Mouse (Mus musculus): ENCODE results near the gene Olfr150.
"Not testable (repeated sequence)": the region's sequence is repeated elsewhere in the genome, so short reads cannot be mapped to it uniquely, and the experiment has no call there.

The Olfr150 gene

DNA sequence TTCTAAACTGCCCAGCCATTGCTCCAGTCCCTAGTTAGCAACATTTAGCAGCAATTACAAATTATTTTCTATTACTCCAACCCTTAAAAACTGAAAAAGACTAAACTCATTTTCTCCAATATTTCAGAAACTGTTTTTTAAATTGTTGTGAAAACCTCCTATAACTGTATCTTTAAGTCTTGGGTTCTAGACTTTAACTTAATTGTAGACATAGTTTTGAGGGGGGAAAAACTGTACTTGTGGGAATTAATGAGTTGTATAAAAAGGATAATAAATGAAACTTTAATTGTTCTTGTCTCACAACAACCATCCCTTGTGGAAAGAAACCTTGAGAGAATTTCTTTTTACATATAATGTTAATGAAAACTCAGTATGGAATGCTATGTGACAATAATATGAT, at the start of gene Olfr150:
Gene Olfr150 (plus strand): TSS at position 301 of the 400 bp plus-strand sequence.
- no peak for DNase-seq

- not testable (repeated sequence) for DNase-seq
These were observed 29.7 kb upstream of the Olfr150 start for GRCm38 (mm10) chr9:39701123-39701522.

DNA sequence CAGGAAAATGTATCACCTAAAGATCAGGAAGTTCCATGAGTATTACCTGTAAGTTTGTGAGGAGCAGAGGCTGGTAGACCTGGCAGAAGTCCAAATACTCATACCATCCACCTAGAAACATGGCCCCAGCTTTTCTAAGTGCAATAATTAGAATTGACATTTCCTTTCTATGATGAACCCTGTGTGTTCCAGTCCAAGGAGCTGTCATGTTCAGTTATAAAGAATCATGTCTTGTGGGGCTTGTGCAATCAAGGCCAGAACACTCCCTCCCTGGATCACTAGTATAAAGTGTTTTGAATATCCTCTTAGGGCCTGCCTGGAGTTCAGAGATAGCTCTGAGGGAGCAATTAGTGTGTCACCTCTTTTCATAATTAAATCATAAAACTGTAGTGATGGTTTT, 23.8 kb upstream of the Olfr150 start, which contains the start of gene Olfr149:
Gene Olfr149 (minus strand): TSS at position 101 of the 400 bp plus-strand sequence.
- DNase-seq, result no peak

DNA sequence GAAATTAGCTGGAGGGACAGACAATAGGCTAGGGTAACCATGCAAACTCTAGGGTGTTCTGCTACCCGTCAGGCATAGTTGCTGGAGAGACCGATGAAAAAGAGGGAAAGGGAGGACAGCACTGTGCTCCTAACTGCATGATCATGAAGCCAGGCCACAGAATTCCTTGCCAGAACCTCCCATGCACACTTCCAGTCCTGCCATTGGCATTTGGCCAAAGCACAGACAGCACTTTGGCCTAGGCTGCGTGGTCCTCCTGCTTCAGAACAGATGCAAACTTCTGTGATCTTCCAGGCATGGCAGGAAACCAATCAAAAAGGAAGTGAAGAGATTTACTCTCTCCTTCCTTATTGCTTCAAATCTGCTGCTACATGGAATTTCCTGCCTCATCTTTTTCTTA, 21.8 kb upstream of the Olfr150 start:
- no peak for DNase-seq

DNA sequence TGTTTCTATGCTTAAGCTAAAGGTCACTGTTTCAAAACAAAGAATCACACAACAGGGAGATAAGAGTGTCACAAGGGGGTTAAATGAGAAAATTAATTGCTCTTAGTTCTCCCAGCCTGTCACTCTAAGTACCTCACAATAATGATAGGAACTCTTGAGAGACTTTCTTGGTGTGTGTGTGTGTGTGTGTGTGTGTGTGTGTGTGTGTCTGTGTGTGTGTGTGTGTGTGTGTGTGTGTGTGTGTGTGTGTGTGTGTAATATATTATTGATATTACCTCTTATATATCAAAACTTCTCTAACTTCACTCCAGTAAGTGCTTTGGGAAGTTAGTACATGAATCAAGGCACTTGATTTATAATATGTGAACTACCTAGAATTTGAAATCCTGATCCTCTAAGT, 19.7 kb upstream of the Olfr150 start, which contains the start of gene Olfr965:
Gene Olfr965 (plus strand): TSS at position 301 of the 400 bp plus-strand sequence.
- no peak for DNase-seq

DNA sequence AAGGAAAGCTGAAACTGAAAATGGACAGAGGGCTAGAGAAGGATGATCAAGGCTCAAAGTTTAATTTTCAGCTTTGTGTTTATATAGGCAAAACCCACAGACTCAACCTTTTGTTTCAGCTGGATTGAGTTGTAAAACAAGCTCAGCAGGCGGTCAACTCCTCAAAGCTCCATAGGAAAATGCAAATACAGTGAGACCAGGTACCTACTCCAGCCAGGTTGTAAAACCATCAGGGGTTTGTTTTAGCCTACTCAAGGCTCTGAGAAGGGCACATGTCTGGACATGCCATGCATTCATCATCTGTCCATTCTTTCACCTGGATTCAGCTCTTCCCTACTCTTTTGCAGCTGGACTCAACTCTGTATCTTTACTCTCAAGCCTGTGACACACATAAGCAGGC, 10.0 kb downstream of the Olfr150 start:
- DNase-seq, result no peak

DNA sequence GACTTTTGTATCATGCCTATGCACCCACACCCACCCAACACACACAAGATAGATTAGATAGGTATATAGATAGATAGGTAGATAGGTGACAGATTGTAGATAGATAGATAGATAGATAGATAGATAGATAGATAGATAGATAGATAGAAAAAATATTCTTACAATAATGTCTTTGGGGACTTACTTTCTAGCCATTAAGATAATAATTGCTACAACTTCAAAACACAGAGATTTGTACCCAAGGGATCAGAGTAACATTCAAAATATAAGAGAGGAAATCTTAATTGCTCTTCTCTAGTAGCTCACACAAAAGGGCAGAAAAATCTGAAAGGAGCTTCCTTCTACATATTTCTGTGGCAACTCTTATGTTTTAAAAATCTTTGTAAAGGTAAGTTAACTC, 15.2 kb downstream of the Olfr150 start, which contains the start of gene Olfr967:
Gene Olfr967 (plus strand): TSS at position 301 of the 400 bp plus-strand sequence.
- DNase-seq, result no peak

DNA sequence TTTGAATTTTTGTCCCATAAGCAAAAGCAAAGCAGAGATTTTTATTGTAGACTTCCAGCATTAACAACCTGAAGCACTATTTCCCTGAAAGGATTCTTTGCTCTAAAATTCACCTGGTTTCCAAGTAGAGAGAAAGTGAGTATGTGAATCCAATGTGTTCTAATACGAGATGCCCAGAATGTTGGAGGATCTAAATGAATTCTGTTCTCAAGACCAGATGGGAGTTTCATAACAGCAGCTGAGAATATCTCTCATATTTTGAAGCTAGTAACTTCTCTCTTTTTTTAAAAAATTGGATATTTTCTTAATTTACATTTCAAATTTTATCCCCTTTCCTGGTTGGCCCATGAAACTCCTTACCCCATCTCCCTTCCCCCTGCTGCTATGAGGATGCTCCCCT, 15.7 kb downstream of the Olfr150 start:
- no peak for DNase-seq

DNA sequence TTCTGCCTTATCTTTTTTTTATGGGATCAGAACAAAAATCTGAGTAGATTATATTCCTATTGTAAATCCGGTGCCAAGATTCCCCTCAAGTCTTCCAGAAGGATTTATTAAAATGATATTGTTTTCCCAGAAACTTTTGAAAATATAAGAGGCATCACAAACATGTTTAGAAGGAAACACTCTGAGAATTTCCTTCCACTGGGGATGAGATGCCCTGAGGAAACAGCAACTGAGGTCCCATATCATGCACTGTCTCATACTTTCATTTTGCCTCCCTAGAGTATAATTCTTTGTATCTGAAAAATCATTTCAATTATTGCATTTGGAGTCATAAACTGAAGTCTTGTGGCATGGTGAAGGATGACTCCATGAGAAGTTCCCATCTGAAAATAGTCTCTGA, 52.4 kb downstream of the Olfr150 start, which contains the start of gene Olfr968:
Gene Olfr968 (minus strand): TSS at position 101 of the 400 bp plus-strand sequence.
- no peak for DNase-seq

All from thymus, postnatal 14 days (tissue).